Mouse (Mus musculus) CH12.LX (cell line): ENCODE measurements at regions not wholly inside any gene's neighbourhood (a gene's known extent, or its start where the extent isn't known, plus 50 kb on each side); places are given as distances from the start of the nearest gene placed in this dataset.

ENCODE experiments used
- DNase-seq: peaks from one replicate; pipeline ENCODE4 v3.0.0-alpha.2; 2013; ENCODE audit errors: extremely low read depth
- H3K27ac ChIP-seq: 2 replicates; pipeline ENCODE4 v1.5.1; 2012; ENCODE audit warnings: low read depth, mild to moderate bottlenecking, control low read depth, moderate library complexity; ENCODE audit not compliant: insufficient read depth
- H3K27me3 ChIP-seq: replicated peaks from 2 replicates; pipeline ENCODE3; 2012; ENCODE audit warnings: inconsistent platforms
- H3K36me3 ChIP-seq, 2 experiments: replicated peaks in 1 of 2; 2 replicates each; pipeline versions ENCODE3 to v1.6.1; 2012; ENCODE audit warnings: inconsistent platforms in 1 of 2, low read length in 1 of 2, mild to moderate bottlenecking in 1 of 2, mixed read lengths in 1 of 2, moderate library complexity in 1 of 2; ENCODE audit not compliant: control insufficient read depth in 1 of 2, insufficient read depth in 1 of 2
- H3K4me1 ChIP-seq, 2 experiments: 2 replicates each; pipeline ENCODE4 v1.6.1; 2012; ENCODE audit warnings: inconsistent platforms in 1 of 2, moderate library complexity in 1 of 2; ENCODE audit not compliant: insufficient read depth in 2 of 2, control insufficient read depth in 1 of 2
- H3K4me2 ChIP-seq: 2 replicates; pipeline ENCODE4 v1.6.1; 2012; ENCODE audit warnings: low read depth, mild to moderate bottlenecking, control low read depth; ENCODE audit not compliant: poor library complexity, insufficient read depth, severe bottlenecking
- H3K4me3 ChIP-seq, 3 experiments: fragments of 150-350 bp in 1 of 3; sonication (generic) in 1 of 3; replicated peaks in 1 of 3; 2 replicates each; pipeline versions ENCODE3 to v1.5.1; 2011 to 2012; ENCODE audit warnings: low read depth in 2 of 3, low read length in 2 of 3, mild to moderate bottlenecking in 2 of 3, moderate library complexity in 2 of 3, control low read depth in 1 of 3, improper control_type of control experiment in 1 of 3, inconsistent platforms in 1 of 3, mixed read lengths in 1 of 3; ENCODE audit not compliant: poor library complexity in 1 of 3
- H3K79me2 ChIP-seq: replicated peaks from 2 replicates; pipeline ENCODE4 v1.6.1; 2012; ENCODE audit warnings: mild to moderate bottlenecking, moderate library complexity; ENCODE audit not compliant: control insufficient read depth, poor library complexity, insufficient read depth, severe bottlenecking; ENCODE audit errors: extremely low read depth
- H3K9ac ChIP-seq: 2 replicates; pipeline ENCODE4 v1.6.1; 2012; ENCODE audit warnings: low read depth, mild to moderate bottlenecking, control low read depth, moderate library complexity; ENCODE audit not compliant: insufficient read depth
- H3K9me3 ChIP-seq: replicated peaks from 2 replicates; pipeline ENCODE3; 2012; ENCODE audit warnings: low read length, inconsistent platforms, mixed read lengths
- CHD1 ChIP-seq: IDR thresholded peaks from 2 replicates; pipeline ENCODE4 v1.6.1; 2012; ENCODE audit warnings: low read depth, low read length, improper control_type of control experiment, inconsistent platforms
- CTCF ChIP-seq, 2 experiments: IDR thresholded peaks in 1 of 2; conservative IDR thresholded peaks in 1 of 2; 2 replicates each; pipeline ENCODE4 v1.5.1; 2011 to 2012; ENCODE audit warnings: low read depth in 2 of 2, low read length in 2 of 2, improper control_type of control experiment in 1 of 2, inconsistent platforms in 1 of 2, mild to moderate bottlenecking in 1 of 2, moderate library complexity in 1 of 2
- E2F4 ChIP-seq: IDR thresholded peaks from 2 replicates; pipeline ENCODE4 v1.6.1; 2011; ENCODE audit warnings: low read depth, low read length, improper control_type of control experiment; ENCODE audit not compliant: insufficient replicate concordance
- ELF1 ChIP-seq: IDR thresholded peaks from 2 replicates; pipeline ENCODE4 v1.6.1; 2014; ENCODE audit warnings: low read depth, mild to moderate bottlenecking, inconsistent platforms, low read length, improper control_type of control experiment
- EP300 ChIP-seq: IDR thresholded peaks from 2 replicates; pipeline ENCODE4 v1.6.1; 2011; ENCODE audit warnings: low read length, improper control_type of control experiment
- ETS1 ChIP-seq: conservative IDR thresholded peaks from 2 replicates; pipeline ENCODE4 v1.6.1; 2012; ENCODE audit warnings: low read depth, mild to moderate bottlenecking, inconsistent platforms, low read length, improper control_type of control experiment, moderate library complexity
- HCFC1 ChIP-seq: IDR thresholded peaks from 2 replicates; pipeline ENCODE4 v1.6.1; 2012; ENCODE audit warnings: low read depth, mild to moderate bottlenecking, inconsistent platforms, low read length, improper control_type of control experiment
- JUN ChIP-seq: IDR thresholded peaks from 2 replicates; pipeline ENCODE4 v1.6.1; 2011; ENCODE audit warnings: low read depth, mild to moderate bottlenecking, low read length, improper control_type of control experiment, moderate library complexity; ENCODE audit not compliant: insufficient read depth
- JUND ChIP-seq: conservative IDR thresholded peaks from 2 replicates; pipeline ENCODE4 v1.6.1; 2011; ENCODE audit warnings: low read depth, low read length, improper control_type of control experiment
- MAZ ChIP-seq: IDR thresholded peaks from 2 replicates; pipeline ENCODE4 v1.6.1; 2012; ENCODE audit warnings: low read depth, mild to moderate bottlenecking, inconsistent platforms, low read length, improper control_type of control experiment, moderate library complexity
- MYC ChIP-seq: IDR thresholded peaks from 2 replicates; pipeline ENCODE4 v1.6.1; 2011; ENCODE audit warnings: low read depth, mild to moderate bottlenecking, improper control_type of control experiment, low read length
- NELFE ChIP-seq: IDR thresholded peaks from 2 replicates; pipeline ENCODE4 v1.6.1; 2011; ENCODE audit warnings: low read depth, low read length, improper control_type of control experiment
- PAX5 ChIP-seq: IDR thresholded peaks from 2 replicates; pipeline ENCODE4 v1.6.1; 2012; ENCODE audit warnings: low read length, inconsistent platforms, mixed read lengths
- POLR2AphosphoS2 ChIP-seq: IDR thresholded peaks from 2 replicates; pipeline ENCODE4 v1.6.1; 2011; ENCODE audit warnings: low read depth, low read length, improper control_type of control experiment
- RAD21 ChIP-seq: IDR thresholded peaks from 2 replicates; pipeline ENCODE4 v1.6.1; 2011; ENCODE audit warnings: low read depth, mild to moderate bottlenecking, low read length, improper control_type of control experiment, moderate library complexity
- RCOR1 ChIP-seq: conservative IDR thresholded peaks from 2 replicates; pipeline ENCODE4 v1.6.1; 2012; ENCODE audit warnings: low read depth, mild to moderate bottlenecking, inconsistent platforms, low read length, improper control_type of control experiment
- SMC3 ChIP-seq: IDR thresholded peaks from 2 replicates; pipeline ENCODE4 v1.6.1; 2011; ENCODE audit warnings: low read depth, low read length, improper control_type of control experiment
- TBP ChIP-seq: conservative IDR thresholded peaks from 2 replicates; pipeline ENCODE4 v1.6.1; 2011; ENCODE audit warnings: low read depth, low read length, improper control_type of control experiment
- USF1 ChIP-seq: IDR thresholded peaks from 2 replicates; pipeline ENCODE4 v1.6.1; 2014; ENCODE audit warnings: low read depth, mild to moderate bottlenecking, inconsistent platforms, low read length, improper control_type of control experiment
- ZKSCAN1 ChIP-seq: IDR thresholded peaks from 2 replicates; pipeline ENCODE4 v1.6.1; 2012; ENCODE audit warnings: low read depth, inconsistent platforms, low read length, improper control_type of control experiment, borderline replicate concordance
- ZMIZ1 ChIP-seq: IDR thresholded peaks from 2 replicates; pipeline ENCODE4 v1.6.1; 2012; ENCODE audit warnings: low read depth, mild to moderate bottlenecking, inconsistent platforms, low read length, improper control_type of control experiment
- ZNF384 ChIP-seq: IDR thresholded peaks from 2 replicates; pipeline ENCODE4 v1.6.1; 2012; ENCODE audit warnings: low read depth, low read length, improper control_type of control experiment, inconsistent platforms
- dilution Hi-C: fragments of 300-500 bp; cut with MboI; formaldehyde crosslinking; loops from 2 replicates; pipeline ENCODE4 v1.14.3; 2020; ENCODE audit warnings: low sequenced_read_pairs; ENCODE audit not compliant: extremely low pct_unique_long_range_greater_than_20kb, extremely low pct_ligation_motif_present
- in situ Hi-C: fragments of 300-500 bp; cut with MboI; formaldehyde crosslinking; loops from 3 replicates; pipeline ENCODE4 v1.14.3; 2019; ENCODE audit warnings: low sequenced_read_pairs, low pct_ligation_motif_present, low pct_unique_long_range_greater_than_20kb, mixed read lengths

- Histone ChIP-seq H3K27me3 (no peaks in the 10 kb centered on the region), H3K9me3 (no peaks in the 10 kb centered on the region), H3K4me2 (no peak overlapping the region), H3K79me2 (no peaks in the 10 kb centered on the region), H3K36me3 (no peaks in the 10 kb centered on the region), H3K9ac (no peak overlapping the region), H3K4me3 (no peak overlapping the region), H3K4me1 (no peaks in the 10 kb centered on the region), H3K27ac (no peak overlapping the region)
- no peak for TF ChIP-seq RAD21
- TF ChIP-seq HCFC1: no peak
- no peak for TF ChIP-seq ZKSCAN1
- no peak for TF ChIP-seq JUND
- TF ChIP-seq CHD1: no peak
- no peak for TF ChIP-seq CTCF (conservative IDR thresholded peaks at IDR 0.05 in 1 of 2, IDR thresholded peaks at IDR 0.05 in 1 of 2; ENCODE audit: low read depth in 2 of 2, low read length in 2 of 2)
- no peak for TF ChIP-seq MYC
- TF ChIP-seq TBP: no peak
- TF ChIP-seq ETS1: no peak
- no peak for TF ChIP-seq ZNF384
- TF ChIP-seq POLR2AphosphoS2: no peak
- no peak for TF ChIP-seq SMC3
- no peak for TF ChIP-seq PAX5
- TF ChIP-seq E2F4: no peak
- no peak for TF ChIP-seq ELF1
- no peak for TF ChIP-seq ZMIZ1
- no peak for TF ChIP-seq JUN
- dilution Hi-C loops (no loop called here), in situ Hi-C loops (no loop called here)
- no peak for DNase-seq
Measured at GRCm38 (mm10) chr5:99848158-99848988, 57.7 kb upstream of the Vamp9 start.

- Histone ChIP-seq H3K4me1 (no peaks in the 10 kb centered on the region), H3K4me2 (no peak overlapping the region)
- TF ChIP-seq E2F4 (no peak), RCOR1 (no peak), NELFE (no peak), MAZ (no peak), CTCF (conservative IDR thresholded peaks at IDR 0.05 in 1 of 2, IDR thresholded peaks at IDR 0.05 in 1 of 2; ENCODE audit: low read depth in 2 of 2, low read length in 2 of 2) (no peak), USF1 (no peak), RAD21 (no peak), PAX5 (no peak), TBP (no peak), EP300 (no peak)
- TF ChIP-seq, all 38 proteins: peak for 0
- dilution Hi-C loops: no loop called here
- no peaks in the 10 kb centered on the region for H3K79me2 ChIP-seq
- no peak overlapping the region for H3K27ac ChIP-seq
- no peak overlapping the region for H3K4me3 ChIP-seq
- no peaks in the 10 kb centered on the region for H3K27me3 ChIP-seq
- H3K36me3 ChIP-seq: no peaks in the 10 kb centered on the region
- H3K9me3 ChIP-seq: no peaks in the 10 kb centered on the region
- in situ Hi-C loops: no loop called here
- H3K9ac ChIP-seq: no peak overlapping the region
- DNase-seq: no peak
Measured at GRCm38 (mm10) chr5:99849001-99849400, 57.1 kb upstream of the Vamp9 start.
